Mouse (Mus musculus) left cerebral cortex, adult 2 months (tissue): ENCODE data around the gene Hemgn. TPM values are rescaled to one million over a fixed set of nuclear protein-coding genes. Genes with fewer than 3 reads are reported as not detected.

Source experiments
- DNase-seq, 2 experiments: peaks; one replicate each; pipeline ENCODE4 v3.0.0; 2021 to 2022; ENCODE audit warnings: low spot score in 2 of 2, mixed read lengths in 1 of 2; ENCODE audit errors: extremely low spot score in 1 of 2
- H3K27ac ChIP-seq: fragments of 200-600 bp; 2 replicates; pipeline ENCODE4 v1.8.1; 2022
- H3K4me3 ChIP-seq: fragments of 200-600 bp; 2 replicates; pipeline ENCODE4 v1.8.1; 2022
- CTCF ChIP-seq: fragments of 200-600 bp; IDR thresholded peaks from 2 replicates; pipeline ENCODE4 v1.8.1; 2022; ENCODE audit warnings: antibody characterized with exemption, mild to moderate bottlenecking, moderate library complexity
- intact Hi-C: fragments of 180-260 bp; cut with DNase I; formaldehyde crosslinking; loops from one replicate; pipeline ENCODE4 v1.15.1; 2025
- total RNA-seq, 2 experiments: library from RNA; stranded (reverse); gene quantifications; 2 replicates each; pipeline ENCODE4 v1.2.3; 2021

The Hemgn gene
- total RNA-seq, 2 experiments from 2014 or later = not detected

- no peak overlapping the region for H3K4me3 ChIP-seq
- intact Hi-C loops = no loop called here
- no peak for TF ChIP-seq CTCF
- H3K27ac ChIP-seq = no peak overlapping the region
- DNase-seq = no peak
Observed at GRCm38 (mm10) chr4:46448886-46449285, 35.6 kb upstream of the Hemgn start.

- no peak for TF ChIP-seq CTCF
Observed at GRCm38 (mm10) chr4:46447461-46447860, 34.2 kb upstream of the Hemgn start.

GRCm38 (mm10) chr4:46445237-46445945 is 32.1 kb upstream of the Hemgn start:
- no peak for DNase-seq
- intact Hi-C loops = no loop called here
- no peak overlapping the region for H3K27ac ChIP-seq
- TF ChIP-seq CTCF = no peak
- H3K4me3 ChIP-seq = no peak overlapping the region

More at GRCm38 (mm10) chr4:46447461-46447860, 34.2 kb upstream of the Hemgn start:
- no peak overlapping the region for H3K4me3 ChIP-seq
- DNase-seq = no peak
- intact Hi-C loops = no loop called here
- H3K27ac ChIP-seq = no peak overlapping the region

GRCm38 (mm10) chr4:46442501-46442900 is 29.2 kb upstream of the Hemgn start:
- DNase-seq = no peak
- intact Hi-C loops = no loop called here
- TF ChIP-seq CTCF = no peak
- H3K27ac ChIP-seq = no peak overlapping the region
- no peak overlapping the region for H3K4me3 ChIP-seq

GRCm38 (mm10) chr4:46432339-46433036 is 19.2 kb upstream of the Hemgn start:
- Histone ChIP-seq H3K27ac (no peak overlapping the region), H3K4me3 (no peak overlapping the region)
- no peak for TF ChIP-seq CTCF
- no peak for DNase-seq
- intact Hi-C loops = no loop called here

- intact Hi-C loops = no loop called here
- TF ChIP-seq CTCF = no peak; the same call in 1 of the 2 replicates
- Histone ChIP-seq H3K4me3 (no peak overlapping the region), H3K27ac (no peak overlapping the region)
- DNase-seq = peak in 1 of 2 experiments; percentile 19
Observed at GRCm38 (mm10) chr4:46428903-46429499, 15.7 kb upstream of the Hemgn start.

- no peak for DNase-seq
- H3K27ac ChIP-seq = no peak overlapping the region
- intact Hi-C loops = no loop called here
- H3K4me3 ChIP-seq = no peak overlapping the region
- TF ChIP-seq CTCF = no peak
Observed at GRCm38 (mm10) chr4:46422625-46423024, 9.3 kb upstream of the Hemgn start.

- intact Hi-C loops = no loop called here
- no peak for TF ChIP-seq CTCF
- DNase-seq = no peak
- no peak overlapping the region for H3K27ac ChIP-seq
- no peak overlapping the region for H3K4me3 ChIP-seq
Observed at GRCm38 (mm10) chr4:46418851-46419250, 5.5 kb upstream of the Hemgn start.

GRCm38 (mm10) chr4:46417491-46417890 is 4.2 kb upstream of the Hemgn start:
- no peak for DNase-seq
- peak; percentile 21 for TF ChIP-seq CTCF
- no peak overlapping the region for H3K4me3 ChIP-seq
- intact Hi-C loops = no loop called here
- no peak overlapping the region for H3K27ac ChIP-seq

GRCm38 (mm10) chr4:46412113-46412512 is 1.2 kb downstream of the Hemgn start:
- DNase-seq = no peak
- Histone ChIP-seq H3K4me3 (no peak overlapping the region), H3K27ac (no peak overlapping the region)
- no peak for TF ChIP-seq CTCF
- intact Hi-C loops = no loop called here

- intact Hi-C loops = no loop called here
- no peak overlapping the region for H3K27ac ChIP-seq
- no peak for TF ChIP-seq CTCF
- H3K4me3 ChIP-seq = no peak overlapping the region
- no peak for DNase-seq
Observed at GRCm38 (mm10) chr4:46411489-46411888, 1.8 kb downstream of the Hemgn start.

- TF ChIP-seq CTCF = no peak
- Histone ChIP-seq H3K4me3 (no peak overlapping the region), H3K27ac (no peak overlapping the region)
- intact Hi-C loops = no loop called here
- DNase-seq = no peak
Observed at GRCm38 (mm10) chr4:46410677-46411076, 2.6 kb downstream of the Hemgn start.
